ENCODE assay signal across 8 mouse cellular contexts in genomic region chrX:13041630-13042129, GRCm38 (mm10). TPM values are rescaled to one million over a fixed set of nuclear protein-coding genes. Genes with fewer than 3 reads are reported as not detected.
DNase-seq lines count a peak whose midpoint lies in the region; ATAC-seq lines count a peak whose summit lies in the region.

No protein-coding gene starts in this region.

- peak overlapping the region; percentile 43 to 52 for H3K4me3 ChIP-seq in heart, embryonic 14.5 days (ENCODE audit: control insufficient read depth in 1 of 2, insufficient read depth in 1 of 2, low read depth in 1 of 2, low read length in 2 of 2)
- peak overlapping the region; percentile 54 for H3K4me3 ChIP-seq in liver, embryonic 13.5 days (replicated peaks)
- peak overlapping the region; percentile 52 for H3K4me3 ChIP-seq in stomach, embryonic 16.5 days (replicated peaks; ENCODE audit: low read length)

- no peaks in the 10 kb centered on the region for H3K36me3 ChIP-seq in heart, embryonic 14.5 days (ENCODE audit: control insufficient read depth, insufficient read depth, low read length)
- no peaks in the 10 kb centered on the region for H3K36me3 ChIP-seq in liver, embryonic 13.5 days
- H3K36me3 ChIP-seq in stomach, embryonic 16.5 days (ENCODE audit: control insufficient read depth, insufficient read depth, low read length) = no peaks in the 10 kb centered on the region

- H3K4me1 ChIP-seq in heart, embryonic 14.5 days (ENCODE audit: control insufficient read depth in 2 of 2, insufficient read depth in 2 of 2, low read length in 2 of 2) = no peaks in the 10 kb centered on the region
- H3K4me1 ChIP-seq in liver, embryonic 13.5 days (replicated peaks) = peaks cover 8% of the 10 kb centered on the region; the same call in 1 of the 2 replicates
- no peaks in the 10 kb centered on the region for H3K4me1 ChIP-seq in stomach, embryonic 16.5 days (ENCODE audit: control insufficient read depth, insufficient read depth, low read length)

- H3K4me2 ChIP-seq in heart, embryonic 14.5 days (ENCODE audit: low read length) = peak overlapping the region; percentile 67
- H3K4me2 ChIP-seq in liver, embryonic 13.5 days = peak overlapping the region; percentile 66
- H3K4me2 ChIP-seq in stomach, embryonic 16.5 days (ENCODE audit: low read depth, low read length) = peak overlapping the region; percentile 60

- peak overlapping the region; percentile 71 for H3K9ac ChIP-seq in heart, embryonic 14.5 days (ENCODE audit: low read length)
- H3K9ac ChIP-seq in liver, embryonic 13.5 days = peak overlapping the region; percentile 68
- H3K9ac ChIP-seq in stomach, embryonic 16.5 days (ENCODE audit: low read length) = peak overlapping the region; percentile 70

- H3K27ac ChIP-seq in heart, embryonic 14.5 days (replicated peaks in 1 of 2; ENCODE audit: control insufficient read depth in 1 of 2, insufficient read depth in 1 of 2, low read depth in 2 of 2, low read length in 2 of 2) = peak overlapping the region; percentile 92 to 95
- peak overlapping the region; percentile 91 for H3K27ac ChIP-seq in liver, embryonic 13.5 days
- H3K27ac ChIP-seq in stomach, embryonic 16.5 days (ENCODE audit: low read length) = peak overlapping the region; percentile 95

- ATAC-seq in CD4-positive, CD25-positive, alpha-beta regulatory T cell, adult 4 months = peak; percentile 98
- ATAC-seq in heart, embryonic 14.5 days (ENCODE audit: insufficient number of reproducible peaks, insufficient read depth, low FRiP score, low read depth) = peak; percentile 98
- ATAC-seq in liver, embryonic 13.5 days (ENCODE audit: low read depth) = peak; percentile 99
- peak; percentile 98 for ATAC-seq in stomach, embryonic 16.5 days (ENCODE audit: insufficient read depth, low FRiP score)

- WGBS in heart, embryonic 14.5 days = 8% methylated on average over 35 of the region's 35 CpGs
- WGBS in liver, embryonic 13.5 days (ENCODE audit: insufficient replicate concordance) = 8% methylated on average over 35 of the region's 35 CpGs
- WGBS in stomach, embryonic 16.5 days = 8% methylated on average over 35 of the region's 35 CpGs

- H3K9me3 ChIP-seq in heart, embryonic 14.5 days (ENCODE audit: control insufficient read depth, low read length) = no peaks in the 10 kb centered on the region
- H3K9me3 ChIP-seq in liver, embryonic 13.5 days (replicated peaks) = no peaks in the 10 kb centered on the region
- H3K9me3 ChIP-seq in stomach, embryonic 16.5 days (replicated peaks; ENCODE audit: control insufficient read depth, low read length) = no peaks in the 10 kb centered on the region

- DNase-seq in c-Kit-negative CD71-positive TER-119-positive erythroid progenitor cells, embryonic 14.5 days (ENCODE audit: low read depth, low spot score) = peak; percentile 71
- peak; percentile 90 for DNase-seq in fibroblast of lung, adult 2 months (ENCODE audit: low read depth)
- peak; percentile 96 for DNase-seq in kidney, postnatal 14 days
- DNase-seq in liver, embryonic 13.5 days = peak; percentile 86
- DNase-seq in neural tube, embryonic 10.5 days (ENCODE audit: extremely low spot score, low spot score) = peak; percentile 87

- no peaks in the 10 kb centered on the region for H3K27me3 ChIP-seq in heart, embryonic 14.5 days (ENCODE audit: control insufficient read depth, insufficient read depth, low read length)
- H3K27me3 ChIP-seq in liver, embryonic 13.5 days = no peaks in the 10 kb centered on the region
- H3K27me3 ChIP-seq in stomach, embryonic 16.5 days (ENCODE audit: control insufficient read depth, insufficient read depth, low read length) = peaks cover 4% of the 10 kb centered on the region; the same call in 1 of the 2 replicates

RNA-seq across cellular contexts. Expression of gene Usp9x, which starts 29.6 kb away (rescaled TPM):
- 10 to 100 TPM; 28.8 to 40.2 TPM for polyA plus RNA-seq in CD4-positive, CD25-positive, alpha-beta regulatory T cell, adult 4 months (2017; shearing (Covaris generic))
- polyA plus RNA-seq in heart, embryonic 14.5 days (2014; fragmentation: Nextera tagmentation; extraction: Ambion mirVana) = 45.4 and 53.3 TPM in 2 replicates
- 10.4 and 13.2 TPM in 2 replicates for polyA plus RNA-seq in liver, embryonic 13.5 days (2015; fragmentation: Nextera tagmentation; extraction: Ambion mirVana)
- 24.6 and 25.8 TPM in 2 replicates for polyA plus RNA-seq in stomach, embryonic 16.5 days (2015; fragmentation: Nextera tagmentation; extraction: Ambion mirVana)

Comparison
In these comparisons a context has a peak if more than half of its experiments do, and no peak if none do; other contexts are left out.
1. Peak in every context shown above with its lines: DNase-seq, ATAC-seq, H3K4me3 ChIP-seq and H3K27ac ChIP-seq.